Mouse (Mus musculus): ENCODE measurements around the gene Olfr888.

Gene Olfr888

GRCm38 (mm10) chr9:38107828-38108227 lies at the start of gene Olfr888:
Gene Olfr888, plus strand, starts transcription at chr9:38108128.
- Histone ChIP-seq H3K36me3 (ENCODE audit: insufficient read depth, low read length) (no peaks in the 10 kb centered on the region), H3K4me1 (replicated peaks; ENCODE audit: low read depth, low read length) (no peaks in the 10 kb centered on the region), H3K9me3 (ENCODE audit: low read length) (no peaks in the 10 kb centered on the region), H3K27me3 (ENCODE audit: insufficient read depth, low read length) (no peaks in the 10 kb centered on the region), H3K4me3 (replicated peaks; ENCODE audit: low read length) (no peak within 1 kb of the TSS)
- TF ChIP-seq NANOG (IDR thresholded peaks at IDR 0.05; ENCODE audit: borderline replicate concordance, low read length) (no peak), CTCF (conservative IDR thresholded peaks at IDR 0.05; ENCODE audit: low read length) (no peak), POU5F1 (IDR thresholded peaks at IDR 0.05; ENCODE audit: borderline replicate concordance, low read length) (no peak)

GRCm38 (mm10) chr9:38061022-38061421 lies 46.9 kb upstream of the Olfr888 start, which contains the start of gene Olfr885:
Gene Olfr885, plus strand, starts transcription at chr9:38061322.
- Histone ChIP-seq H3K9me3 (ENCODE audit: low read length) (no peaks in the 10 kb centered on the region), H3K27me3 (ENCODE audit: insufficient read depth, low read length) (no peaks in the 10 kb centered on the region), H3K4me1 (replicated peaks; ENCODE audit: low read depth, low read length) (no peaks in the 10 kb centered on the region), H3K4me3 (replicated peaks; ENCODE audit: low read length) (no peak within 1 kb of the TSS), H3K36me3 (ENCODE audit: insufficient read depth, low read length) (no peaks in the 10 kb centered on the region)
- TF ChIP-seq NANOG (IDR thresholded peaks at IDR 0.05; ENCODE audit: borderline replicate concordance, low read length) = no peak
- no peak for TF ChIP-seq POU5F1 (IDR thresholded peaks at IDR 0.05; ENCODE audit: borderline replicate concordance, low read length)
- no peak for TF ChIP-seq CTCF (conservative IDR thresholded peaks at IDR 0.05; ENCODE audit: low read length)

- no peaks in the 10 kb centered on the region for H3K4me1 ChIP-seq (replicated peaks; ENCODE audit: low read depth, low read length)
- no peaks in the 10 kb centered on the region for H3K9me3 ChIP-seq (ENCODE audit: low read length)
- TF ChIP-seq POU5F1 (IDR thresholded peaks at IDR 0.05; ENCODE audit: borderline replicate concordance, low read length) = no peak
- TF ChIP-seq CTCF (conservative IDR thresholded peaks at IDR 0.05; ENCODE audit: low read length) = no peak
- TF ChIP-seq NANOG (IDR thresholded peaks at IDR 0.05; ENCODE audit: borderline replicate concordance, low read length) = no peak
- H3K4me3 ChIP-seq (replicated peaks; ENCODE audit: low read length) = no peak within 1 kb of the TSS
- H3K27me3 ChIP-seq (ENCODE audit: insufficient read depth, low read length) = no peaks in the 10 kb centered on the region
- no peaks in the 10 kb centered on the region for H3K36me3 ChIP-seq (ENCODE audit: insufficient read depth, low read length)
Measured at GRCm38 (mm10) chr9:38083772-38084171, 24.2 kb upstream of the Olfr888 start, which contains the start of gene Olfr887. Gene Olfr887, plus strand, starts transcription at chr9:38084072.

- no peaks in the 10 kb centered on the region for H3K4me1 ChIP-seq (replicated peaks; ENCODE audit: low read depth, low read length)
- no peak within 1 kb of the TSS for H3K4me3 ChIP-seq (replicated peaks; ENCODE audit: low read length)
Measured at GRCm38 (mm10) chr9:38114898-38115297, 7.0 kb downstream of the Olfr888 start, which contains the start of gene Olfr889. Gene Olfr889, plus strand, starts transcription at chr9:38115198.

GRCm38 (mm10) chr9:38142217-38142616 lies 34.3 kb downstream of the Olfr888 start, which contains the start of gene Olfr890:
Gene Olfr890, plus strand, starts transcription at chr9:38142517.
- Histone ChIP-seq H3K4me1 (replicated peaks; ENCODE audit: low read depth, low read length) (no peaks in the 10 kb centered on the region), H3K9me3 (ENCODE audit: low read length) (no peaks in the 10 kb centered on the region), H3K27me3 (ENCODE audit: insufficient read depth, low read length) (no peaks in the 10 kb centered on the region), H3K36me3 (ENCODE audit: insufficient read depth, low read length) (no peaks in the 10 kb centered on the region), H3K4me3 (replicated peaks; ENCODE audit: low read length) (no peak within 1 kb of the TSS)
- TF ChIP-seq NANOG (IDR thresholded peaks at IDR 0.05; ENCODE audit: borderline replicate concordance, low read length) (no peak), POU5F1 (IDR thresholded peaks at IDR 0.05; ENCODE audit: borderline replicate concordance, low read length) (no peak), CTCF (conservative IDR thresholded peaks at IDR 0.05; ENCODE audit: low read length) (no peak)

More at GRCm38 (mm10) chr9:38114898-38115297, 7.0 kb downstream of the Olfr888 start, which contains the start of gene Olfr889:
- H3K9me3 ChIP-seq (ENCODE audit: low read length) = no peaks in the 10 kb centered on the region
- no peaks in the 10 kb centered on the region for H3K27me3 ChIP-seq (ENCODE audit: insufficient read depth, low read length)
- TF ChIP-seq NANOG (IDR thresholded peaks at IDR 0.05; ENCODE audit: borderline replicate concordance, low read length) (no peak), POU5F1 (IDR thresholded peaks at IDR 0.05; ENCODE audit: borderline replicate concordance, low read length) (no peak), CTCF (conservative IDR thresholded peaks at IDR 0.05; ENCODE audit: low read length) (no peak)
- no peaks in the 10 kb centered on the region for H3K36me3 ChIP-seq (ENCODE audit: insufficient read depth, low read length)

Data from E14TG2a.4 (cell line).